Mouse (Mus musculus) intestine, embryonic 16.5 days (tissue): Measurements from ENCODE around the gene Yod1. TPM values are rescaled to one million over a fixed set of nuclear protein-coding genes. Genes with fewer than 3 reads are reported as not detected.

Experiments used
- ATAC-seq: fragments of 200-750 bp; cut with Nextera tagmentation; 2 replicates; pipeline ENCODE4 v1.8.0; 2017; ENCODE audit warnings: moderate TSS enrichment, moderate library complexity
- H3K27ac ChIP-seq: fragments of 300-500 bp; sonication (generic); 2 replicates; pipeline ENCODE4 v1.5.1; 2014; ENCODE audit warnings: mild to moderate bottlenecking, low read length
- H3K27me3 ChIP-seq: fragments of 300-500 bp; sonication (generic); replicated peaks from 2 replicates; pipeline ENCODE4 v1.6.1; 2014; ENCODE audit warnings: low read length, control low read depth, mixed read lengths; ENCODE audit not compliant: control insufficient read depth, insufficient read depth
- H3K36me3 ChIP-seq: fragments of 300-500 bp; sonication (generic); 2 replicates; pipeline ENCODE4 v1.6.1; 2014; ENCODE audit warnings: low read length, control low read depth; ENCODE audit not compliant: control insufficient read depth, insufficient read depth
- H3K4me1 ChIP-seq: fragments of 300-500 bp; sonication (generic); 2 replicates; pipeline ENCODE4 v1.6.1; 2014; ENCODE audit warnings: low read length, control low read depth, mixed read lengths; ENCODE audit not compliant: control insufficient read depth, insufficient read depth
- H3K4me2 ChIP-seq: fragments of 300-500 bp; sonication (generic); 2 replicates; pipeline ENCODE4 v1.6.1; 2014; ENCODE audit warnings: low read depth, low read length, control low read depth
- H3K4me3 ChIP-seq: fragments of 300-500 bp; sonication (generic); 2 replicates; pipeline ENCODE4 v1.5.1; 2014; ENCODE audit warnings: mild to moderate bottlenecking, low read length
- H3K9ac ChIP-seq: fragments of 300-500 bp; sonication (generic); 2 replicates; pipeline ENCODE4 v1.6.1; 2014; ENCODE audit warnings: low read depth, low read length
- H3K9me3 ChIP-seq: fragments of 300-500 bp; sonication (generic); 2 replicates; pipeline ENCODE4 v1.6.1; 2016; ENCODE audit warnings: low read length, control low read depth; ENCODE audit not compliant: control insufficient read depth
- WGBS: fragments of 180-500 bp; shearing (Covaris S2); extraction: QIAGEN DNeasy Blood & Tissue Kit; methylation state at CpG from one replicate; pipeline ENCODE4 v1.1.7; 2014; 5-methylcytosine and 5-hydroxymethylcytosine counted together
- polyA plus RNA-seq: library from polyadenylated mRNA; unstranded; fragments of >200 nt; fragmentation: Nextera tagmentation; extraction: Ambion mirVana; gene quantifications from 2 replicates; pipeline ENCODE4 v1.2.1, GENCODE M21; 2015

The Yod1 gene
- polyA plus RNA-seq, 1 experiment from 2014 or later, result 9.9 TPM

DNA sequence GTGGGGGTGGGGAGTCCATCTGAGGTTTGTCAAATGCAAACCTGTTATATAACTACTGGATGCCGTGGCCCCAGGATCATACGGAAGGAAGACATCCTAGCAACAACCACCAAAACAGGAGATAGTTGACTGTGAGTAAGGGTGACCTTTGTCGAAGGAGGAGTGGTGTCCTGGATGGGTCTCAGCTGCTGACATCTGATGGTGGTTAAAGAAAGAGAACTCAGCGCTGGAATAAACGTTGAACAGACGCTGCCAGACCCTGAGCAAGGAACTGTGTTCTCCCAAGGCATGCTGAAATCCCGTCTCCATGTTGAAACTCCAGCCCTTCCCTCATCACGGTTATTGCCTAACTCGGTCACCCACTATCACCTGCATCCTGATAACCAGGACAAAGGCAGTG, 42.6 kb downstream of the Yod1 start:
- H3K9me3 ChIP-seq, result no peaks in the 10 kb centered on the region
- peaks cover 9% of the 10 kb centered on the region for H3K4me1 ChIP-seq
- WGBS, result 51% methylated on average over 9 of the region's 9 CpGs
- H3K36me3 ChIP-seq, result no peaks in the 10 kb centered on the region
- no peak; the same call in 1 of the 2 replicates for ATAC-seq
- H3K27ac ChIP-seq, result no peak overlapping the region
- H3K27me3 ChIP-seq, result no peaks in the 10 kb centered on the region
- H3K4me3 ChIP-seq, result no peak overlapping the region
- H3K4me2 ChIP-seq, result no peak overlapping the region
- H3K9ac ChIP-seq, result no peak overlapping the region

DNA sequence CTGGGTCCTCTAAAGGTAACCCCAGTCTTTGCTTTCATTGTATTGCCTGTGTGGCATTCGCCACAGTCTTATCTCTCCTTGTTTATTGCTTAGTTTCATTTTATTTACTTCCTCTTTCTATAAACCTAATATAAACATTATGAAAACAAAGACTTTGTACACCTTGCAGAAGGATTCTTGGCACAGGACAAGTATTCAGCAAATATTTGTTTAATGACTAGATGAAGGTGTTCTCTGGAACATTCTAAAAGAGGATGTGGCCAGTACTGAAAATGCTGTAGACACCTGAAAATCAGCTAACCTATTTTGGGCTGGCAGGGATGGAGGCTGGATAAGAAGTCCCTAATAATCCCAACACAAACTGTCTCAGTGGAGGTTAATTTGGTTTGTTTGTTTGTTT, 44.5 kb downstream of the Yod1 start:
- Histone ChIP-seq H3K36me3 (no peaks in the 10 kb centered on the region), H3K4me3 (no peak overlapping the region), H3K9me3 (no peaks in the 10 kb centered on the region), H3K4me2 (no peak overlapping the region), H3K4me1 (peaks cover 9% of the 10 kb centered on the region), H3K9ac (no peak overlapping the region), H3K27me3 (no peaks in the 10 kb centered on the region), H3K27ac (no peak overlapping the region)
- no peak for ATAC-seq
- WGBS, result 74% methylated on average over 1 of the region's 1 CpGs

GRCm38 (mm10) chr1:130762045-130762760, 45.1 kb downstream of the Yod1 start:
- Histone ChIP-seq H3K36me3 (no peaks in the 10 kb centered on the region), H3K4me3 (no peak overlapping the region), H3K27me3 (no peaks in the 10 kb centered on the region), H3K9me3 (no peaks in the 10 kb centered on the region), H3K4me1 (peaks cover 9% of the 10 kb centered on the region), H3K4me2 (no peak overlapping the region), H3K27ac (no peak overlapping the region), H3K9ac (no peak overlapping the region)
- WGBS, result 72% methylated on average over 3 of the region's 3 CpGs
- ATAC-seq, result no peak

DNA sequence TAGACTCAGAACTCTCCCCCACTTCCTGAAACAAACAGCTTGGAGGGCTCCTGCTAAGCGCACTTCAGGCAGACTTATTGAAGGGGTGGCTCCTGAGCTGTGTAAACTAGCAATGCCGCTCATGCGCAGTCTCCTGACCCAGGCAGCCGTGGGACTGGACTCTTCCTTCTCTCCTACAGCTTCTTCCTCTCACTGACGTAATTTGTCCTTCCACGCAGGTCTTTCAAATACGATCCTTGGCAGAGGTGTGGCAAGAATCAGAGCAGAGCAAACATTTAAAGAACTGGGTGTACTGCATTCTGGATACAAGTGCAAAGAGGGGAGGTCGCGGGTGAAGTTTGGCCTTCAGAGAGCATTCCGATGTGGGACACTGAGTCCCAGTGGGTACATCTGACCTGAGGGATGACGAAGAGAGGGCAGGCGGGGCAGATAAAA, 46.9 kb downstream of the Yod1 start:
- no peaks in the 10 kb centered on the region for H3K9me3 ChIP-seq
- no peaks in the 10 kb centered on the region for H3K27me3 ChIP-seq
- WGBS, result 48% methylated on average over 12 of the region's 12 CpGs
- H3K36me3 ChIP-seq, result no peaks in the 10 kb centered on the region
- H3K9ac ChIP-seq, result peak overlapping the region; percentile 25; the same call in 1 of the 2 replicates
- H3K4me2 ChIP-seq, result peak overlapping the region; percentile 44
- peak overlapping the region; percentile 71 for H3K27ac ChIP-seq
- H3K4me3 ChIP-seq, result peak overlapping the region; percentile 7; the same call in 1 of the 2 replicates
- ATAC-seq, result peak; percentile 92
- peaks cover 9% of the 10 kb centered on the region for H3K4me1 ChIP-seq

DNA sequence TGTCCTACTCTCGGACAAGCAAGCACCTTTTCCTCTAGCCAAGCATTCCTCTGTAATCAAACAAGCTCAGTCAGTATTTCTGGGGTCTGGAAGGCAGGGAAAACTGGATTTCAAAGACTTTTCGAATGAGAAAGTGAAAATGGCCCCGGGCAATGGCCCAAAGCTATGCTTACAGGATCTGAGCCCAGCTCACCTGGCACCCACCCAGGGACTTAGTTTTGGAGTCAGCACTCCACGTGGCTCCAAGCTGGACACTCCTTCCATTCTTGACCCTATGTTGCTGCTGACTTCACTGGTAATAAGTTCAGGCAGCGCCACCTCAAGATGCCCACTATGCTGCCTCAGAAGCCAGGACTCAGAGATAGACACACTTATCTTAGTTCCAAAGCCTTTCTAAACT, 49.9 kb downstream of the Yod1 start:
- Histone ChIP-seq H3K27me3 (no peaks in the 10 kb centered on the region), H3K4me3 (no peak overlapping the region), H3K9ac (no peak overlapping the region), H3K36me3 (no peaks in the 10 kb centered on the region), H3K9me3 (no peaks in the 10 kb centered on the region), H3K27ac (no peak overlapping the region), H3K4me1 (peaks cover 10% of the 10 kb centered on the region), H3K4me2 (no peak overlapping the region)
- WGBS, result 83% methylated on average over 5 of the region's 5 CpGs
- no peak for ATAC-seq

DNA sequence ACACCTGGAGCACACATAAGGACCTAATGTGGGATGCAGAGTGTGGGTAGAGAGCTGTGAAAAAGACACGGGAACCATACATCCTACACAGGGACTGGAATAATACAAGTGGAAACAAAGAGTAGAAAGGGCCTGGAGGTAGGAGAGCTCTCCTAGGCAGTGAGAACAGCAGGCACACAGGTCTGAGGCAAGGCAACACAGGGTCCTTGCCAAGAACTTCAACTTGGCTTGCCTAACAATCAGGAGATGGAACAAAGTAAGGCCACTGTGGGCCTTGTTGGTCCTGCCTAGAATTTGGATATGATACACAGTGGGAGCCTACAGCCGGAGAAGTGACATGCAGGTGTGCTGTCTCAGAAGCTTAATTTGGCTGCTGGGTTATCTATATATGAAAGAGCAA, 52.8 kb downstream of the Yod1 start:
- no peak overlapping the region for H3K9ac ChIP-seq
- H3K9me3 ChIP-seq, result no peaks in the 10 kb centered on the region
- 88% methylated on average over 2 of the region's 2 CpGs for WGBS
- H3K27ac ChIP-seq, result no peak overlapping the region
- H3K36me3 ChIP-seq, result no peaks in the 10 kb centered on the region
- no peak overlapping the region for H3K4me2 ChIP-seq
- H3K4me3 ChIP-seq, result no peak overlapping the region
- no peaks in the 10 kb centered on the region for H3K27me3 ChIP-seq
- ATAC-seq, result no peak
- H3K4me1 ChIP-seq, result peaks cover 7% of the 10 kb centered on the region; the same call in 1 of the 2 replicates

DNA sequence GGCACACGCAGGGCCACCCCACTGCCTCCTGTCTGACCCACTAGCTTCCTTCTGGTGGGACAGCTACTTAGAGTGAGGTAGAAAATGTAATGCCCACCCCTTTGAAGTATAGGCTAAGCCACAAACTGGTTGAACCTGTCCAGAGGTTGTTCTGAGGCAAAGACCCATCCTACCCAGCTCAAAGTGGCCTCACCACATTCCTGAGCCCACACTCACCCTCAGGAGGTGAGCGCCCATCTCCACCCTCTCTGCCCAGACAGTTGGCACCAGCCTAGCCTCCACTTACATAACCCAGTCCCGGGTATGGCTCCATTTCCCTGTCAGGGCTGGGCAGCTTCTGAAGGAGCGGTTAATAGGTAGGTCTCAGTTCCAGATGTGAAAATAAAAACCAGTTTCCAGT, 53.4 kb downstream of the Yod1 start:
- H3K9me3 ChIP-seq, result no peaks in the 10 kb centered on the region
- no peak overlapping the region for H3K9ac ChIP-seq
- no peak overlapping the region for H3K27ac ChIP-seq
- 65% methylated on average over 4 of the region's 4 CpGs for WGBS
- H3K4me2 ChIP-seq, result no peak overlapping the region
- peaks cover 7% of the 10 kb centered on the region; the same call in 1 of the 2 replicates for H3K4me1 ChIP-seq
- ATAC-seq, result peak; percentile 82
- no peak overlapping the region for H3K4me3 ChIP-seq
- H3K36me3 ChIP-seq, result no peaks in the 10 kb centered on the region
- no peaks in the 10 kb centered on the region for H3K27me3 ChIP-seq

GRCm38 (mm10) chr1:130770981-130771494, 53.9 kb downstream of the Yod1 start:
- H3K4me2 ChIP-seq, result no peak overlapping the region
- 75% methylated on average over 3 of the region's 3 CpGs for WGBS
- ATAC-seq, result no peak
- H3K9me3 ChIP-seq, result no peaks in the 10 kb centered on the region
- no peak overlapping the region for H3K9ac ChIP-seq
- H3K4me1 ChIP-seq, result peaks cover 7% of the 10 kb centered on the region; the same call in 1 of the 2 replicates
- no peak overlapping the region for H3K27ac ChIP-seq
- no peaks in the 10 kb centered on the region for H3K36me3 ChIP-seq
- no peaks in the 10 kb centered on the region for H3K27me3 ChIP-seq
- no peak overlapping the region for H3K4me3 ChIP-seq
